Mouse (Mus musculus): ENCODE data around the gene Reep3.
"Not testable (repeated sequence)": the region's sequence is repeated elsewhere in the genome, so short reads cannot be mapped to it uniquely, and the experiment has no call there.

Gene Reep3

GRCm38 (mm10) chr10:67096621-67097436 is at the start of gene Reep3:
Gene Reep3 (minus strand): TSS chr10:67096945.
- peak; percentile 84 to 94 for DNase-seq (ENCODE audit: inconsistent age in 2 of 2, low spot score in 1 of 2)

DNA sequence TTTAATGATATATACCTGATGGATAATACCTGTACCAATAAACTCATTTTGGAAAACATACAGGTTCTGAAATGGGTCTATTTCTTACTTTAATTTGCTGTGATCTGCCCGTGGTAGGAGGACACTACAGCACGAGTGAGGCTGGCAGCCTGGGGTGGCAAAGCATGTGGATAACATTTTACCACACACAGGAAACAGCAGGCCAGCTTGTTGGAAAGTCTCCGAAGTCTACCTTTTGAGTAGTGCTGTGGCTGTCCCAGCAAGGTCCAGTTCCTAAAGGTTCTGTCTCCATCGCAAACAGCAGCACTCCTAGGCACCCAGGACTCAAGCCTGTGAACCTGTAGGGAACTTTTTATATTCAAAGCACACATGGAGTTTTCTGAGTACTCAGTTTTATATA is 48.9 kb upstream of the Reep3 start:
- DNase-seq (ENCODE audit: inconsistent age in 2 of 2, low spot score in 1 of 2), result no peak

- DNase-seq (ENCODE audit: inconsistent age in 2 of 2, low spot score in 1 of 2), result no peak
Observed at GRCm38 (mm10) chr10:67144269-67144668, 47.5 kb upstream of the Reep3 start.

DNA sequence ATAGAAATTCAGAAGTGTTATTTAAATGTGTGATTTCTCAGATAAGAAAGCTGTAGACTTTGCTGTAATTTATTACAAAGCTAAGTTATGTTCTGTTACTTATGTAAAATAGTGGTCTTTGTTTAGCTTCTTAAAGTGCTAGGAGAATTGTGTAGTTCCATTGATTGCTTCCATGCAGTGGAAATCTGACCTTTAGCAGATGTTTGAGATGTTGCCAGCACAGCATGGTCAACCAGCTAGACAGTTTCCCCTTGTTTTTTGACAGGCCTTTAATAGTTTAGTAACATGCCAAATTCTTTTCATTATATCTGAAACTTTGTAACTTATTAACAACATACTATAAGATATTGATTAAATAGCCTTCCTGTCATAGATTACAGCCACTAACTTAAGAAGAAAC is 46.9 kb upstream of the Reep3 start:
- no peak for DNase-seq (ENCODE audit: inconsistent age in 2 of 2, low spot score in 1 of 2)

DNA sequence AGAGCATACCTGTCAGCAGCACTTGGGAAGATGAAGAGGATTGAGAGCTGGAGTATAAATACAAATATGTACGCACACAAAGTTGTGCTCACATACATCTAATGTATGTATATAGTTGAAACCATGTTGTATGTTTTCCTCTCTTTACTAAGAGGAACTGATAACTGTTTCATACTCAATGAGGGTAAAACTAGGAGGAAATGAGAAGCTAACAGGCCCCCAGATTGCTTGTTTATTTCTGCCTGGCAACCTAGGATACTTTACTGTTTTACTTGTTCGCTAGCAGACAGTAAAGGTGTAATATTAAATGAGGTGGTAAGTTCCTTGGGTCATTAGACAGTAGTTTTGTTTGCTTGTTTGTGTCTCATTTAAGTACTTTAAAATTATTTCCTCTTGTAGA is 40.7 kb upstream of the Reep3 start:
- DNase-seq (ENCODE audit: inconsistent age in 2 of 2, low spot score in 1 of 2), result no peak

- DNase-seq (ENCODE audit: inconsistent age in 2 of 2, low spot score in 1 of 2), result no peak
Observed at GRCm38 (mm10) chr10:67134322-67134721, 37.6 kb upstream of the Reep3 start.

DNA sequence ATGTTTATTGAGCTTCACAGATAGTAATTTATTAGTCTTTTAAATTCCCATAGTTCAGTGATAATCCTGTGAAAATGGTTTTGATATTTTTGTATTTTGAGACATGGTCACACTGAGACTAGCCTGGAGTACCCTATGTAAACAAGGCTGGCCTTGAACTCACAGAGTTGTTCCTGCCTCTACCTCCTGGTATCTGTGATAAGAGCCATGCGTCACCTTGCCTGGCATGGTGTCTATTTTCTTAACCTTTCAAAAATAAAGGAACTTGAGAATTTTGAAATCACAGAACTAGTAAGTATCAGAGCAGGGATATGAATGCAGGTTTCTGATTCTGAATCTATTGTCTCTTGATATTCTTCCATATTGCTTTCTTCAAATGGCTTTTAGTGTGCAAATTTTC is 35.0 kb upstream of the Reep3 start:
- peak; percentile 65 to 87 for DNase-seq (ENCODE audit: inconsistent age in 2 of 2, low spot score in 1 of 2)

DNA sequence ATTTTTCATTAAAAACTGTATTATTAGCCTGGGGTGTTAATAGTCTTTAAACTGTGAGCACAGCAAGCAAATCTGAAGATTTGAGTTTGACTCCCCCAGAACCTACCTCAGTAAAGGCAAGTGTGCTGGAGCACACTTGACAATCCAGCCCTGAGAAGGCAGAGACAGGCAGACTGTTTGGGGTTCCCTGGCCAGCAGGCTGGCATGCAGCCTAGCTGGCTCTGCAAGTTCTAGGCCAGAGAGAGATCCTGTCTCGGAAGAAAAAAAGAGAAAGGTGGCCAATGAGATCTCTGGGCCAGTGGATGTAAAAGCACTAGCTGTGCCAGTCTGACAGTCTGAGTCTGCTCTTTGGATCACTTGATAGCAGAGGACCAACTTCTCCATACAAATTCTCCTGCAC is 32.8 kb upstream of the Reep3 start:
- no peak for DNase-seq (ENCODE audit: inconsistent age in 2 of 2, low spot score in 1 of 2)

DNA sequence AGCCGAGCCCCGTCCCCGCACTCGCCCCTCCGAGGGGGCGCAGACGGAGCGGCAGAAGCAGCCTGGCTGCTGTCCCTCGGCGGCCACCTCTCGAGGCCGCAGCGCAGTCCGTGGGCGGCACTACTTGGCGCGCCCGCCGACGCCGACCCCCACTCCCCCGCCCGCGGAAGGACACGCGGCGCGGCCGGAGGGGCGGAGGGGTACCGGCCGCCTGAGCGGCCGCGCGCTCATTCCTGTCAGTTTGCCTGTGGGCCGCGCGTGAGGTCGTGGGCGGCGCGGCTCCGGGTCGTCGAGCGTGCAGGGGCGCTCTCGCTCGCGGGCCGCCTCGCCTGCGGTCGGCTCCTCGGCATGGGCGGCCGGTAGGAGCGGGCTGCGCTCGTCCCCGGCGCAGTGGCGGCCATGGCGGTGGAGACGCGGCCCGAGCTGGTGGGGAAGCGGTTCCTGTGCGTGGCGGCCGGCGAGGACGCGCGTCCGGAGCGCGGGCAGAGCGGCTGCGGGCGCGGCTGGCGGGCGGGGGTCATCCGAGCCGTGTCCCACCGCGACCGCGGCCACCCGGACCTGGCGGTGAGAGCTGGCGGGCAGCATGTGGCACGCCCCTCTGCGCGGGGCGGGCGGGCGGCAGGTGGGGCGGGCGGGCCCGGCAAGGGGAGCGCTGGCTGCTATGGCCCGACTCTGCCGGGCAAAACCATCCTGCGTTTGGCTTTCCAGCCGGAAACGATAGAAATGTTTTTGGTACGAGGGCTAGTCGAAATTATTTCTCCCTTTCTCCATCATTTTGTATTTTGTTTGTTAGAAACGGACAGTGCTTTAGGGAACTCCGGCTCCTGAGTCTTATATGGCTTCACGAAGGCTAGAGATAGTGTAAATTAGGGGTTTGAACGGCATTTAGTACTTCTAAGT is 30.4 kb upstream of the Reep3 start:
- DNase-seq (ENCODE audit: inconsistent age in 2 of 2, low spot score in 1 of 2), result peak; percentile 70 to 87

GRCm38 (mm10) chr10:67126061-67126858 is 29.5 kb upstream of the Reep3 start:
- peak; percentile 68 to 89 for DNase-seq (ENCODE audit: inconsistent age in 2 of 2, low spot score in 1 of 2)

- DNase-seq (ENCODE audit: inconsistent age in 2 of 2, low spot score in 1 of 2), result peak in 1 of 2 experiments; percentile 1
Observed at GRCm38 (mm10) chr10:67124156-67124555, 27.4 kb upstream of the Reep3 start.

- peak in 1 of 2 experiments; percentile 2 for DNase-seq (ENCODE audit: inconsistent age in 2 of 2, low spot score in 1 of 2)
Observed at GRCm38 (mm10) chr10:67123756-67124155, 27.0 kb upstream of the Reep3 start.

DNA sequence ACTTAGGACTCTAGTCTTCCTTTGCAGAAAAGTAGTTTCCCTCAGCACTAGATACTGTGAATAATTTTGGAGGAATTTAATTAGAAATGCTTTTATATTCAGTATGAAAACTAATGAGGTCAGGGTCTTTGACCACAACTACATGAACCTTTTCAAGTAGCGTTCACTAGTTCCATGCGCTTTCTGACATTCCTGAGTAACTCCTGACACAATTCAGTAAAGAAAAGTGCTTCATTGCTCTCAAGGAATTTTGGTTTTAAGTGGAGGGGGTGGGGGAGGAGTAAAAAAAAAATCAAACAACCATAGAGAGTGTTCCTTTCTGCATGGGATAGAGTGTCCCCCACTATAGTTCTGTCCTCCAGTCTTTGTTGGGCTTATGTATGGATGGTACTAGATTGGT is 23.9 kb upstream of the Reep3 start:
- DNase-seq (ENCODE audit: inconsistent age in 2 of 2, low spot score in 1 of 2), result no peak

- DNase-seq (ENCODE audit: inconsistent age in 2 of 2, low spot score in 1 of 2), result peak; percentile 9 to 43
Observed at GRCm38 (mm10) chr10:67120180-67120579, 23.4 kb upstream of the Reep3 start.

- DNase-seq (ENCODE audit: inconsistent age in 2 of 2, low spot score in 1 of 2), result peak in 1 of 2 experiments; percentile 4
Observed at GRCm38 (mm10) chr10:67119291-67119690, 22.5 kb upstream of the Reep3 start.

GRCm38 (mm10) chr10:67116251-67116650 is 19.5 kb upstream of the Reep3 start:
- DNase-seq (ENCODE audit: inconsistent age in 2 of 2, low spot score in 1 of 2), result peak; percentile 76 to 90

DNA sequence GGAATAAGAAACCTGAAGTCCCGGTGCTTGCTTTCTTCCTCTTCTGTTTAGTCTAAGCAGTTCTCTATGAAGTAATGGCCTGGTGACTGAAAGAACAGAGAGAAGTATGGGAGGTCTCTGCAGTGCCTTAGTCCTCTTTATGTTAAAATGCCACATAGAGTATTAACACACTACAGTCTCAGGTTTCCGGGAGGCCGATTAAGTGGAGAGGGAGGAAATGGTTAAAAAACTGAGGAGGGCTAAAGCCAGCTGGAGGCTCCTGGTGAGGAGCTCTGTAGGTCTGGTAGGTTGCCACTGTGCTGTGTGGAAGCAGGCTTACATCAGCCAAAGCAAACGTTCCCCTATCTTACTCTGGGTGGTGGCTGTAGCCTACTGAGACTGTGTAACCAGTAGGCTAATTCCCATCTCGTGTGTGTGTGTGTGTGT is 18.9 kb upstream of the Reep3 start:
- peak; percentile 12 to 56 for DNase-seq (ENCODE audit: inconsistent age in 2 of 2, low spot score in 1 of 2)

DNA sequence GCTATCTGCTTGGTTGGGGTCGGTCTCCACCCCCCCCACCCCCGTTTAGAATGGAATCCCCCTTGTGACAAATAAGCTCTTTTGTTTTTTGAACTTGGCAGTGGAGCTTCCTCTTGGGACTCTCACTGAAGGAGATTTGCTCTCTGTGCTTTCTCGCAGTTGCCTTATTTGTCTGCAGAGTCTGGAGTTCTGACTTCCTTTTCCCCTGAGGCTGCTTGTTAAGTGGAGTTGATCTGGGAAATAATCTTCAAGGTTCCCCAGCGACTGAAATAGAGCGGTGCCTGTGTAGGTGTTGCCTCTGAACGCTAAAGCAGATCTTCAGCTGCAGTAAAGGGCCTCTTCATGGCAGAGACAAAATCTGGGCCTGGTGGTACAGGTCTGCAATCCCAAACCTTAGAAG is 18.4 kb upstream of the Reep3 start:
- DNase-seq (ENCODE audit: inconsistent age in 2 of 2, low spot score in 1 of 2), result peak in 1 of 2 experiments; percentile 59

- DNase-seq (ENCODE audit: inconsistent age in 2 of 2, low spot score in 1 of 2), result no peak
Observed at GRCm38 (mm10) chr10:67113833-67114232, 17.1 kb upstream of the Reep3 start.

- DNase-seq (ENCODE audit: inconsistent age in 2 of 2, low spot score in 1 of 2), result not testable (repeated sequence)
Observed at GRCm38 (mm10) chr10:67112967-67113366, 16.2 kb upstream of the Reep3 start.

- DNase-seq (ENCODE audit: inconsistent age in 2 of 2, low spot score in 1 of 2), result no peak
Observed at GRCm38 (mm10) chr10:67111799-67112177, 15.0 kb upstream of the Reep3 start.
